Mouse (Mus musculus) embryonic facial prominence, embryonic 11.5 days (tissue): ENCODE data around the gene Epn2. TPM values are rescaled to one million over a fixed set of nuclear protein-coding genes. Genes with fewer than 3 reads are reported as not detected.

ENCODE experiments used
- ATAC-seq: fragments of 200-750 bp; cut with Nextera tagmentation; replicated peaks from 2 replicates; pipeline ENCODE4 v1.8.0; 2017; ENCODE audit warnings: low read depth; ENCODE audit not compliant: insufficient number of reproducible peaks, low FRiP score, low TSS enrichment
- DNase-seq: peaks from one replicate; pipeline ENCODE4 v3.0.0-alpha.2; 2015; ENCODE audit warnings: low spot score
- H3K27ac ChIP-seq: fragments of 300-500 bp; sonication (generic); replicated peaks from 2 replicates; pipeline ENCODE4 v1.5.1; 2014; ENCODE audit warnings: mild to moderate bottlenecking, low read depth, low read length, control low read depth
- H3K27me3 ChIP-seq: fragments of 300-500 bp; sonication (generic); 2 replicates; pipeline ENCODE4 v1.6.1; 2014; ENCODE audit warnings: mild to moderate bottlenecking, low read length, moderate library complexity, mixed read lengths; ENCODE audit not compliant: control insufficient read depth, insufficient read depth
- H3K36me3 ChIP-seq: fragments of 300-500 bp; sonication (generic); replicated peaks from 2 replicates; pipeline ENCODE4 v1.6.1; 2014; ENCODE audit warnings: low read depth, mild to moderate bottlenecking, low read length, moderate library complexity, mixed read lengths; ENCODE audit not compliant: control insufficient read depth, insufficient read depth
- H3K4me1 ChIP-seq: fragments of 300-500 bp; sonication (generic); 2 replicates; pipeline ENCODE4 v1.6.1; 2014; ENCODE audit warnings: low read length, mixed read lengths; ENCODE audit not compliant: control insufficient read depth, insufficient read depth
- H3K4me2 ChIP-seq: fragments of 300-500 bp; sonication (generic); 2 replicates; pipeline ENCODE4 v1.6.1; 2014; ENCODE audit warnings: low read depth, mild to moderate bottlenecking, control low read depth, low read length, moderate library complexity
- H3K4me3 ChIP-seq: fragments of 300-500 bp; sonication (generic); 2 replicates; pipeline ENCODE4 v1.5.1; 2014; ENCODE audit warnings: low read depth, low read length, control low read depth
- H3K9ac ChIP-seq: fragments of 300-500 bp; sonication (generic); replicated peaks from 2 replicates; pipeline ENCODE4 v1.6.1; 2014; ENCODE audit warnings: mild to moderate bottlenecking, control low read depth, low read length
- H3K9me3 ChIP-seq: fragments of 300-500 bp; sonication (generic); replicated peaks from 2 replicates; pipeline ENCODE4 v1.6.1; 2016; ENCODE audit warnings: mild to moderate bottlenecking, low read length, inconsistent platforms, mixed read lengths; ENCODE audit not compliant: control insufficient read depth
- WGBS: fragments of 180-500 bp; shearing (Covaris S2); extraction: QIAGEN DNeasy Blood & Tissue Kit; methylation state at CpG from one replicate; pipeline ENCODE4 v1.1.7; 2014; 5-methylcytosine and 5-hydroxymethylcytosine counted together
- polyA plus RNA-seq: library from polyadenylated mRNA; unstranded; fragments of >200 nt; fragmentation: Nextera tagmentation; extraction: Ambion mirVana; gene quantifications from 2 replicates; pipeline ENCODE4 v1.2.1, GENCODE M21; 2014

The Epn2 gene
- polyA plus RNA-seq, 1 experiment from 2014 or later: 24.2 TPM

GRCm38 (mm10) chr11:61618131-61618530 is 38.6 kb upstream of the Epn2 start:
- Histone ChIP-seq H3K27ac (no peak overlapping the region), H3K27me3 (no peaks in the 10 kb centered on the region), H3K36me3 (no peaks in the 10 kb centered on the region), H3K9me3 (no peaks in the 10 kb centered on the region), H3K4me3 (no peak overlapping the region), H3K9ac (no peak overlapping the region), H3K4me2 (no peak overlapping the region), H3K4me1 (no peaks in the 10 kb centered on the region)
- DNase-seq (no peak), ATAC-seq (no peak)
- WGBS: 88% methylated on average over 8 of the region's 8 CpGs

- 77% methylated on average over 7 of the region's 7 CpGs for WGBS
Observed at GRCm38 (mm10) chr11:61617293-61617975, 37.9 kb upstream of the Epn2 start.

GRCm38 (mm10) chr11:61616523-61617292 is 37.2 kb upstream of the Epn2 start:
- H3K27me3 ChIP-seq: no peaks in the 10 kb centered on the region
- no peak overlapping the region for H3K27ac ChIP-seq
- peak overlapping the region; percentile 23; the same call in 1 of the 2 replicates for H3K4me2 ChIP-seq
- WGBS: 62% methylated on average over 9 of the region's 9 CpGs
- no peak for DNase-seq
- no peak overlapping the region for H3K4me3 ChIP-seq
- H3K9ac ChIP-seq: peak overlapping the region; percentile 39; the same call in 1 of the 2 replicates
- no peak for ATAC-seq
- no peaks in the 10 kb centered on the region for H3K9me3 ChIP-seq
- H3K4me1 ChIP-seq: no peaks in the 10 kb centered on the region
- H3K36me3 ChIP-seq: no peaks in the 10 kb centered on the region

More at GRCm38 (mm10) chr11:61617293-61617975, 37.9 kb upstream of the Epn2 start:
- Histone ChIP-seq H3K27ac (no peak overlapping the region), H3K36me3 (no peaks in the 10 kb centered on the region), H3K27me3 (no peaks in the 10 kb centered on the region), H3K9ac (no peak overlapping the region), H3K4me3 (no peak overlapping the region), H3K9me3 (no peaks in the 10 kb centered on the region), H3K4me1 (no peaks in the 10 kb centered on the region), H3K4me2 (no peak overlapping the region)
- ATAC-seq (no peak), DNase-seq (no peak)

GRCm38 (mm10) chr11:61615686-61616522 is 36.4 kb upstream of the Epn2 start:
- Histone ChIP-seq H3K4me1 (no peaks in the 10 kb centered on the region), H3K36me3 (no peaks in the 10 kb centered on the region), H3K27me3 (no peaks in the 10 kb centered on the region), H3K4me3 (no peak overlapping the region), H3K9ac (peak overlapping the region; percentile 55), H3K27ac (no peak overlapping the region), H3K4me2 (peak overlapping the region; percentile 42), H3K9me3 (no peaks in the 10 kb centered on the region)
- DNase-seq (peak; percentile 44), ATAC-seq (0 out of 2 replicates have a peak, but pooled peaks have one; percentile 40)
- 8% methylated on average over 20 of the region's 22 CpGs for WGBS

GRCm38 (mm10) chr11:61614401-61614800 is 34.9 kb upstream of the Epn2 start:
- ATAC-seq (no peak), DNase-seq (no peak)
- no peaks in the 10 kb centered on the region for H3K9me3 ChIP-seq
- no peak overlapping the region for H3K27ac ChIP-seq
- H3K36me3 ChIP-seq: no peaks in the 10 kb centered on the region
- 58% methylated on average over 5 of the region's 5 CpGs for WGBS
- H3K4me2 ChIP-seq: no peak overlapping the region
- H3K27me3 ChIP-seq: no peaks in the 10 kb centered on the region
- H3K9ac ChIP-seq: no peak overlapping the region
- no peak overlapping the region for H3K4me3 ChIP-seq
- no peaks in the 10 kb centered on the region for H3K4me1 ChIP-seq

GRCm38 (mm10) chr11:61612116-61612635 is 32.7 kb upstream of the Epn2 start:
- no peak overlapping the region for H3K27ac ChIP-seq
- no peaks in the 10 kb centered on the region for H3K9me3 ChIP-seq
- no peak overlapping the region for H3K4me3 ChIP-seq
- ATAC-seq (no peak), DNase-seq (no peak)
- no peak overlapping the region for H3K9ac ChIP-seq
- no peaks in the 10 kb centered on the region for H3K27me3 ChIP-seq
- no peak overlapping the region for H3K4me2 ChIP-seq
- no peaks in the 10 kb centered on the region for H3K36me3 ChIP-seq
- H3K4me1 ChIP-seq: no peaks in the 10 kb centered on the region
- WGBS: 86% methylated on average over 4 of the region's 4 CpGs

- 82% methylated on average over 3 of the region's 3 CpGs for WGBS
- Histone ChIP-seq H3K9ac (no peak overlapping the region), H3K27ac (no peak overlapping the region), H3K27me3 (no peaks in the 10 kb centered on the region), H3K4me3 (no peak overlapping the region), H3K4me2 (no peak overlapping the region), H3K36me3 (no peaks in the 10 kb centered on the region), H3K9me3 (no peaks in the 10 kb centered on the region), H3K4me1 (no peaks in the 10 kb centered on the region)
- DNase-seq (no peak), ATAC-seq (no peak)
Observed at GRCm38 (mm10) chr11:61611197-61611596, 31.7 kb upstream of the Epn2 start.
